Mouse (Mus musculus) kidney, postnatal 0 days (tissue): Measurements from ENCODE around the gene Fzd4. TPM values are rescaled to one million over a fixed set of nuclear protein-coding genes. Genes with fewer than 3 reads are reported as not detected.
A peak's percentile ranks its signal among the peaks of the same experiment; 100 is the strongest.

Experiments used
- ATAC-seq: fragments of 200-750 bp; cut with Nextera tagmentation; replicated peaks from 2 replicates; pipeline ENCODE4 v1.8.0; 2017; ENCODE audit warnings: low read depth, moderate number of reproducible peaks, moderate TSS enrichment, moderate library complexity; ENCODE audit not compliant: low FRiP score
- DNase-seq: peaks from one replicate; pipeline ENCODE4 v3.0.0-alpha.2; 2016; ENCODE audit warnings: low spot score
- H3K27ac ChIP-seq: fragments of 300-500 bp; sonication (generic); 2 replicates; pipeline ENCODE4 v1.5.1; 2014; ENCODE audit warnings: mild to moderate bottlenecking
- H3K27me3 ChIP-seq: fragments of 300-500 bp; sonication (generic); 2 replicates; pipeline ENCODE4 v1.6.1; 2014; ENCODE audit warnings: low read length, mixed read lengths; ENCODE audit not compliant: insufficient read depth
- H3K36me3 ChIP-seq: fragments of 300-500 bp; sonication (generic); 2 replicates; pipeline ENCODE4 v1.6.1; 2014; ENCODE audit warnings: low read length, mixed read lengths; ENCODE audit not compliant: insufficient read depth
- H3K4me1 ChIP-seq: fragments of 300-500 bp; sonication (generic); replicated peaks from 2 replicates; pipeline ENCODE4 v1.6.1; 2014; ENCODE audit warnings: antibody characterized with exemption, low read length, mixed read lengths; ENCODE audit not compliant: insufficient read depth
- H3K4me2 ChIP-seq: fragments of 300-500 bp; sonication (generic); 2 replicates; pipeline ENCODE4 v1.6.1; 2014; ENCODE audit warnings: mild to moderate bottlenecking, low read length, moderate library complexity, mixed read lengths
- H3K4me3 ChIP-seq: fragments of 300-500 bp; sonication (generic); replicated peaks from 2 replicates; pipeline ENCODE4 v1.5.1; 2014; ENCODE audit warnings: low read depth, low read length
- H3K9ac ChIP-seq: fragments of 300-500 bp; sonication (generic); 2 replicates; pipeline ENCODE4 v1.6.1; 2014; ENCODE audit warnings: low read depth, low read length
- H3K9me3 ChIP-seq: fragments of 300-500 bp; sonication (generic); replicated peaks from 2 replicates; pipeline ENCODE4 v1.6.1; 2016; ENCODE audit warnings: low read length, inconsistent platforms, mixed read lengths
- CTCF ChIP-seq: IDR thresholded peaks from 2 replicates; pipeline ENCODE4 v1.5.1; 2016; ENCODE audit warnings: antibody characterized with exemption, low read depth, mild to moderate bottlenecking, moderate library complexity
- WGBS: fragments of 180-500 bp; shearing (Covaris S2); extraction: QIAGEN DNeasy Blood & Tissue Kit; methylation state at CpG from one replicate; pipeline ENCODE4 v1.1.7; 2014; 5-methylcytosine and 5-hydroxymethylcytosine counted together
- polyA plus RNA-seq: library from polyadenylated mRNA; unstranded; fragments of >200 nt; fragmentation: Nextera tagmentation; extraction: Ambion mirVana; gene quantifications from 2 replicates; pipeline ENCODE4 v1.2.1, GENCODE M21; 2015

Gene Fzd4
- polyA plus RNA-seq, 1 experiment from 2014 or later, result 29.6 TPM

DNA sequence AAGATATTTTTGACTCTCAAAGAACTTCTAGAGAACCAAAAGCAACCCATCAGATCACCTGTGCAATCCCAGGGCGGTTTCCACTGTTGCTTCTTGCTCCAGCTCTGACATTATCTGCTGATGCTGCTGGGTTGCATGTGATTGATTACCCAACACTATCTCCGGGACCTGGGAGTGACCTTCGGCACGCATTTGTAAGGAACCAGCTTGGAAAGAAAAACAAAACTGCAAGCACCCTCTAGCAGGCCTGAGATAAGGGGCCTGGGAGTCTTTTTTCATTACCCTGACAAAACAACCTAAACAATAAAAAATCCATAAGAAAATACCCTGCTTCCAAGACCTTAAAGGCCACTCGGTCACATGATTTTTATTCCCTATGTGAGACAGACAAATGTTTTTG, 19.0 kb downstream of the Fzd4 start:
- Histone ChIP-seq H3K9ac (no peak overlapping the region), H3K4me2 (no peak overlapping the region), H3K27me3 (no peaks in the 10 kb centered on the region), H3K9me3 (no peaks in the 10 kb centered on the region), H3K36me3 (no peaks in the 10 kb centered on the region), H3K4me3 (no peak overlapping the region), H3K4me1 (peaks cover 6% of the 10 kb centered on the region; the same call in 1 of the 2 replicates), H3K27ac (peak overlapping the region; percentile 63)
- ATAC-seq, result no peak; the same call in 1 of the 2 replicates
- WGBS, result 10% methylated on average over 5 of the region's 5 CpGs
- no peak for DNase-seq
- no peak for TF ChIP-seq CTCF

DNA sequence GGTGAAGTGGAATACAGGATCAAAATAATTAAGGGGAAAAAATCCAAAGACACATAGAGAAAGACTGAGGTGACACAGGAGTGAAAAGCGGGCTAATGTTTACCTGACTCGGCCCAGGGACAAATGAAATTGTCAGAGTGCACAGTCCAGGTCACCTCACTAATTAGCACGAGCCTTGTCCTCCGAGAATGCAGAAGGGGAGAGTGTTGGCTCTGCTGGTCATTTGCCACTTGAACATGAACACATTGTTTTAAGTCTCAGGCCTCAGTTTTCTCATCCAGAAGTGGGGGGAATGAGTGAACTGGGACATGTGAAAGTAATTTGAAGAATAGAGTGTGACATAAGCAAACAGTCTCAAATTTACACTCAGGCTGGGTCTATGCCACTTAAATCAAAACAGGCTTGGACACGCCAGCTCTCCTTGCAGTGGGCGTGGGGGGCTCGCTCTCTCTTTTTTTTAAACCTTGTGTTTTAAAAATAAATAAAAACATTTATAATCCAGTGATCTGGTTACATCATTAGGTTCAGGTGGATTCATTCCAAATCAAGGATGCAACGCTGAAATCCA, 19.6 kb downstream of the Fzd4 start:
- 37% methylated on average over 8 of the region's 8 CpGs for WGBS
- Histone ChIP-seq H3K9ac (no peak overlapping the region), H3K9me3 (no peaks in the 10 kb centered on the region), H3K27ac (peak overlapping the region; percentile 63), H3K36me3 (no peaks in the 10 kb centered on the region), H3K4me2 (no peak overlapping the region), H3K4me3 (no peak overlapping the region), H3K4me1 (peaks cover 2% of the 10 kb centered on the region; the same call in 1 of the 2 replicates), H3K27me3 (no peaks in the 10 kb centered on the region)
- ATAC-seq (peak; percentile 70; the same call in 1 of the 2 replicates), DNase-seq (peak; percentile 49)
- TF ChIP-seq CTCF, result no peak

DNA sequence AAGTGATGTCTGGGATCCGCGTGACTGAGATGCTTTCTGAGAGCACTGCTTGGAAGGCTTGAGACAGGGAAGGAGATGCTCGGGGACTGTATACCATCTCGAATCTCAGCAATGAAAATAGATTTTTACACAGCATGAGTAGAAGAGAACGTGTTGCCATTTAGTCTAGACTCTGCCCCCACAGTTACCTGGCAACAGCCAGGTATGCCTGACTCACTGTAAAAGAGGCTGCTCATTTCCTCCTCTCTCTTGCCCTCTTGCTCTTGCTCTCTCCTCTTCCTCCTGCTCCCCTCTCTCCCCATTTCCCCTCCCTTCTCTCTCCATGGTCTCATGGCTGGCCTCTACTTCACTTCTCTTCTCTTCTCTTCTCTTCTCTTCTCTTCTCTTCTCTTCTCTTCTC, 20.5 kb downstream of the Fzd4 start:
- no peak overlapping the region for H3K4me3 ChIP-seq
- WGBS, result 59% methylated on average over 5 of the region's 5 CpGs
- H3K4me2 ChIP-seq, result no peak overlapping the region
- H3K9ac ChIP-seq, result no peak overlapping the region
- H3K4me1 ChIP-seq, result peaks cover 2% of the 10 kb centered on the region; the same call in 1 of the 2 replicates
- ATAC-seq (0 out of 2 replicates have a peak, but pooled peaks have one; percentile 7), DNase-seq (no peak)
- H3K36me3 ChIP-seq, result no peaks in the 10 kb centered on the region
- H3K27ac ChIP-seq, result peak overlapping the region; percentile 63; the same call in 1 of the 2 replicates
- H3K27me3 ChIP-seq, result no peaks in the 10 kb centered on the region
- no peaks in the 10 kb centered on the region for H3K9me3 ChIP-seq
- no peak for TF ChIP-seq CTCF

DNA sequence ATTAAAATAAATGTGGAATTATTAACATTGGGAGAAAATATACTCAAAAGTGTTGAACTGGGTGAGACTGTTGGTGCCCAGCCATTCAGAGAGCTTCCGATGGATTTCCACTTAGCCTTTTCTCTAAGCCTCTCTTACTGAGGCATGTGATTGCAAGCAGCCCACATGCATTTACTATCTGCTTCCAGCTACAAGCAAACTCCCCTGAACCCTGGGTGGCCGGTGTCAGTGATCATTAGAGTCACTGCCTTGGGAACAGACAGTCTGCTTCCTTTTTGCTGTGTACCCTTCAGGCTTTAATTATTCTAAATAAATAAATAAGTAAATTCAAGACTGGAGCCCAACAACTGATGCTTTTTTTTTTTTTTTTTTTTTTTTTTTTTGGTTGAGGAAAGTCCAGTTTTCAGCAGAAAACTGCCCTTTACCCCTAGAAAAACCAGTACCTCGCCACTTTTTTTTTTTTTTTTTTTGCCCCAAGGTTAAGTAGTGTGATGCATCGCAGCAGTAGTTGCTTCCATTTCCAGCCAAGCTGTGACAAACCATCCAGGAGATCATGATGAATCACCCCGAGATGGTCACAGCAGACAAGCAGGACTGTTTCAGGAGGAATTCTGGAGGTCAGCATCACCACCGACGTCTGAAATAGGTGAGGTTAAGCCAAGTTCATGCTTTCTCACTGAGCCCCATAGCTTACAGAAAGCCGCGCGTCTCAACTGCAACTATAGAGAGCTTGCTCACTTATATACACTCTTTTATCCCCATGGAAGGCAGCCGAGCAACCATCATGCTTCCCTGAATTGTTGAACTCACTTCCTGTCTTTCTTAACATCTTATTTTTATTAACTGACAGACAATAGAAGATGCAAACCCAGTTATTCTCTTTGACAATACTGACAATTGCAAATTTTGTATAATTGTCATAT, 21.9 kb downstream of the Fzd4 start:
- peak overlapping the region; percentile 10; the same call in 1 of the 2 replicates for H3K27ac ChIP-seq
- WGBS, result 29% methylated on average over 11 of the region's 11 CpGs
- no peak overlapping the region for H3K4me2 ChIP-seq
- no peaks in the 10 kb centered on the region for H3K9me3 ChIP-seq
- no peaks in the 10 kb centered on the region for H3K27me3 ChIP-seq
- H3K4me1 ChIP-seq, result peaks cover 2% of the 10 kb centered on the region; the same call in 1 of the 2 replicates
- no peak overlapping the region for H3K4me3 ChIP-seq
- TF ChIP-seq CTCF, result no peak
- no peak for DNase-seq
- no peaks in the 10 kb centered on the region for H3K36me3 ChIP-seq
- ATAC-seq, result no peak
- no peak overlapping the region for H3K9ac ChIP-seq

DNA sequence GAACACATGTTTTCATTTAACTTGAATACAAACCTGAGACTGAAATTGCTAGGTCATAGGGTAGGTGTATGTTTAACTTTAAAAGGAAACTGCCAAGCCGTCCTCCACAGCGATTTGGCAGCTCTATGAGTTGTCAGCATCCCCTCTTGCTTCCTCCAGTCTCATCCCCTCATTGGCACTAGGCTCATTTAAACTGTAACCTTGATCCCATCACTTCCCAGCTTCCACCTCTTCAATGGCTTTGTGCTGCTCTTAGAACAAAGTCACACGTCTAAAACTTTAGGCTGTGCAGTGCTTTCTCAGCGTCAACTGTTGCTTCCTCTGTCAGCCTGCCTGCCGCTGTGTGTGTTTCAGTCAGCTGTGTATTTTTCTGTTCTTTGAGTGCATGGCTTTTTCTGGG, 22.9 kb downstream of the Fzd4 start:
- Histone ChIP-seq H3K36me3 (no peaks in the 10 kb centered on the region), H3K27ac (no peak overlapping the region), H3K4me2 (no peak overlapping the region), H3K4me1 (peaks cover 2% of the 10 kb centered on the region; the same call in 1 of the 2 replicates), H3K9me3 (no peaks in the 10 kb centered on the region), H3K27me3 (no peaks in the 10 kb centered on the region), H3K9ac (no peak overlapping the region), H3K4me3 (no peak overlapping the region)
- no peak for ATAC-seq
- 25% methylated on average over 5 of the region's 5 CpGs for WGBS
- DNase-seq, result no peak
- no peak for TF ChIP-seq CTCF

DNA sequence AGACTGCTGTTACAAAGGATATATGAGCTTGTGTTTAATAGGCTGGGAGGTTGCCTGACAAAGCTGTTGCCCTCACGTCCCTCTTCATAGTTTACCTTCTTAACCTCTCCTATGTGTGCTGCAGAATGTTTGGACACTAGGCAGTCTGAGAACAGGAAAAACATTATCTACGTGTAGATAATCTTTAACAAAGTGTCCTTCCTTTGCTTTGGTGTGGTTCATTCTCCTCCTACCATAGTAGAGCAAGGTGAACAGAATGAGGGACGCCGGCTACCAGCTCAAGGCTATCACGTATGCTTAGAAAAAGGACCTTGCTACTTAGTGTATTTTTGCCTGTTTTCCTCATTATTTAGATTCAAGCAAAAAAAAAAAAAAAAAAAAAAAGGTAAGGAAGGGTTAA, 24.6 kb downstream of the Fzd4 start:
- Histone ChIP-seq H3K27ac (peak overlapping the region; percentile 56; the same call in 1 of the 2 replicates), H3K27me3 (no peaks in the 10 kb centered on the region), H3K9me3 (no peaks in the 10 kb centered on the region), H3K4me1 (peaks cover 8% of the 10 kb centered on the region), H3K9ac (no peak overlapping the region), H3K36me3 (no peaks in the 10 kb centered on the region), H3K4me2 (no peak overlapping the region), H3K4me3 (no peak overlapping the region)
- TF ChIP-seq CTCF, result no peak
- no peak for DNase-seq
- 0 out of 2 replicates have a peak, but pooled peaks have one; percentile 45 for ATAC-seq
- WGBS, result 62% methylated on average over 5 of the region's 5 CpGs
